Comparison of ENCODE assay signal across 8 mouse cellular contexts in genomic region chr8:71709800-71710446, GRCm38 (mm10). TPM values are rescaled to one million over a fixed set of nuclear protein-coding genes. Genes with fewer than 3 reads are reported as not detected.
DNase-seq lines count a peak whose midpoint lies in the region; ATAC-seq and TF ChIP-seq lines count a peak whose summit lies in the region.

No protein-coding gene starts in this region.

- TF ChIP-seq CTCF in G1E (IDR thresholded peaks at IDR 0.05; ENCODE audit: low read depth, low read length): peak; percentile 72
- peak; percentile 84 for TF ChIP-seq CTCF in forebrain, postnatal 0 days (IDR thresholded peaks at IDR 0.05; ENCODE audit: low read depth)
- peak; percentile 83 for TF ChIP-seq CTCF in lung, postnatal 0 days (IDR thresholded peaks at IDR 0.05)

- peaks cover 64% of the 10 kb centered on the region for H3K36me3 ChIP-seq in G1E (replicated peaks)
- H3K36me3 ChIP-seq in forebrain, postnatal 0 days (ENCODE audit: insufficient read depth): peaks cover 50% of the 10 kb centered on the region
- H3K36me3 ChIP-seq in hindbrain, embryonic 12.5 days: peaks cover 5% of the 10 kb centered on the region; the same call in 1 of the 2 replicates
- no peaks in the 10 kb centered on the region for H3K36me3 ChIP-seq in lung, postnatal 0 days (ENCODE audit: insufficient read depth, low read length)

- peaks cover 8% of the 10 kb centered on the region; the same call in 1 of the 2 replicates for H3K27me3 ChIP-seq in G1E (ENCODE audit: insufficient read depth, low read length)
- no peaks in the 10 kb centered on the region for H3K27me3 ChIP-seq in forebrain, postnatal 0 days (ENCODE audit: insufficient read depth, low read length)
- peaks cover 34% of the 10 kb centered on the region for H3K27me3 ChIP-seq in hindbrain, embryonic 12.5 days
- H3K27me3 ChIP-seq in lung, postnatal 0 days (replicated peaks; ENCODE audit: insufficient read depth, low read length): 0 out of 2 replicates have a peak, but pooled peaks cover 5% of the 10 kb centered on the region

- WGBS in forebrain, postnatal 0 days: 18% methylated on average over 25 of the region's 25 CpGs
- 20% methylated on average over 25 of the region's 25 CpGs for WGBS in hindbrain, embryonic 12.5 days
- WGBS in lung, postnatal 0 days: 18% methylated on average over 25 of the region's 25 CpGs

- peak; percentile 47 for DNase-seq in G1E (ENCODE audit: low spot score)
- DNase-seq in cerebellum, adult 18-20 months: peak; percentile 94 to 96
- DNase-seq in forebrain, postnatal 0 days: peak; percentile 85
- peak; percentile 90 to 92 for DNase-seq in layer of hippocampus, postnatal 10 days (ENCODE audit: low spot score in 2 of 2)
- peak; percentile 68 for DNase-seq in lung, postnatal 0 days (ENCODE audit: low spot score)
- peak; percentile 59 for DNase-seq in retina, adult 2 months (ENCODE audit: low read depth, low spot score)
- DNase-seq in urinary bladder, adult 18-20 months (ENCODE audit: low spot score in 2 of 2): peak; percentile 48 to 88

- no peak for TF ChIP-seq EP300 in lung, postnatal 0 days (IDR thresholded peaks at IDR 0.05)

- no peak overlapping the region for H3K9ac ChIP-seq in forebrain, postnatal 0 days
- H3K9ac ChIP-seq in hindbrain, embryonic 12.5 days: peak overlapping the region; percentile 33
- no peak overlapping the region for H3K9ac ChIP-seq in lung, postnatal 0 days (replicated peaks; ENCODE audit: low read depth)

- H3K4me1 ChIP-seq in G1E (ENCODE audit: insufficient read depth, low read depth, low read length): peaks cover 5% of the 10 kb centered on the region; the same call in 1 of the 2 replicates
- no peaks in the 10 kb centered on the region; the same call in 1 of the 2 replicates for H3K4me1 ChIP-seq in forebrain, postnatal 0 days (ENCODE audit: insufficient read depth)
- H3K4me1 ChIP-seq in hindbrain, embryonic 12.5 days: peaks cover 5% of the 10 kb centered on the region; the same call in 1 of the 2 replicates
- H3K4me1 ChIP-seq in lung, postnatal 0 days (ENCODE audit: insufficient read depth, low read depth, low read length): no peaks in the 10 kb centered on the region

- H3K9me3 ChIP-seq in G1E (replicated peaks): no peaks in the 10 kb centered on the region
- H3K9me3 ChIP-seq in forebrain, postnatal 0 days (ENCODE audit: low read length): no peaks in the 10 kb centered on the region
- H3K9me3 ChIP-seq in hindbrain, embryonic 12.5 days (replicated peaks): no peaks in the 10 kb centered on the region
- H3K9me3 ChIP-seq in lung, postnatal 0 days (ENCODE audit: low read length): no peaks in the 10 kb centered on the region

- H3K27ac ChIP-seq in forebrain, postnatal 0 days (ENCODE audit: low read depth, low read length): no peak overlapping the region
- H3K27ac ChIP-seq in hindbrain, embryonic 12.5 days: no peak overlapping the region
- H3K27ac ChIP-seq in lung, postnatal 0 days (ENCODE audit: low read length): no peak overlapping the region

- H3K4me2 ChIP-seq in forebrain, postnatal 0 days (ENCODE audit: low read depth): peak overlapping the region; percentile 38
- H3K4me2 ChIP-seq in hindbrain, embryonic 12.5 days (replicated peaks): peak overlapping the region; percentile 49
- H3K4me2 ChIP-seq in lung, postnatal 0 days (replicated peaks; ENCODE audit: low read depth, low read length): peak overlapping the region; percentile 42

- no peak overlapping the region for H3K4me3 ChIP-seq in G1E (ENCODE audit: low read depth, low read length)
- H3K4me3 ChIP-seq in forebrain, postnatal 0 days (ENCODE audit: low read depth, low read length): no peak overlapping the region
- H3K4me3 ChIP-seq in hindbrain, embryonic 12.5 days: peak overlapping the region; percentile 22; the same call in 1 of the 2 replicates
- H3K4me3 ChIP-seq in lung, postnatal 0 days (ENCODE audit: low read depth, low read length): no peak overlapping the region

- no peak for ATAC-seq in G1E (ENCODE audit: extremely low read depth, insufficient number of reproducible peaks, low FRiP score, poor library complexity, severe bottlenecking)
- peak; percentile 83 for ATAC-seq in forebrain, postnatal 0 days
- peak; percentile 69 for ATAC-seq in hindbrain, embryonic 12.5 days (ENCODE audit: low FRiP score)
- ATAC-seq in lung, postnatal 0 days: peak; percentile 70

RNA-seq across cellular contexts. Expression of gene B3gnt3, which starts 8.3 kb away (rescaled TPM):
- total RNA-seq in G1E (2014; fragmentation: Nextera tagmentation): not detected in 2 replicates
- total RNA-seq in G1E (2017): 0.05 and 0.06 TPM in 2 replicates
- polyA plus RNA-seq in G1E (2012): not detected in 2 replicates
- 0.24 and 0.92 TPM in 2 replicates for total RNA-seq in forebrain, postnatal 0 days (2014; rRNA removed)
- polyA plus RNA-seq in forebrain, postnatal 0 days (2015; fragmentation: Nextera tagmentation; extraction: Ambion mirVana): 0.44 and 0.49 TPM in 2 replicates
- 0.59 and 0.86 TPM in 2 replicates for polyA plus RNA-seq in hindbrain, embryonic 12.5 days (2016; fragmentation: Nextera tagmentation; extraction: Ambion mirVana)
- total RNA-seq in layer of hippocampus, postnatal 10 days (2021): under 1 TPM; 0.42 to 0.64 TPM
- 11.7 and 12.1 TPM in 2 replicates for polyA plus RNA-seq in lung, postnatal 0 days (2015; fragmentation: Nextera tagmentation; extraction: Ambion mirVana)

RNA-seq across cellular contexts. Expression of gene Fcho1, which starts 15.6 kb away (rescaled TPM):
- total RNA-seq in G1E (2014; fragmentation: Nextera tagmentation) (2.2 and 27.3 TPM in 2 replicates), G1E (2017) (7.6 and 7.7 TPM in 2 replicates)
- 14.0 and 16.2 TPM in 2 replicates for polyA plus RNA-seq in G1E (2012)
- total RNA-seq in forebrain, postnatal 0 days (2014; rRNA removed): 97.2 and 101 TPM in 2 replicates
- polyA plus RNA-seq in forebrain, postnatal 0 days (2015; fragmentation: Nextera tagmentation; extraction: Ambion mirVana): 62.4 and 68.7 TPM in 2 replicates
- polyA plus RNA-seq in hindbrain, embryonic 12.5 days (2016; fragmentation: Nextera tagmentation; extraction: Ambion mirVana): 38.4 and 39.4 TPM in 2 replicates
- 100 to 1,000 TPM; 111 to 119 TPM for total RNA-seq in layer of hippocampus, postnatal 10 days (2021)
- polyA plus RNA-seq in lung, postnatal 0 days (2015; fragmentation: Nextera tagmentation; extraction: Ambion mirVana): 1.4 and 1.8 TPM in 2 replicates

RNA-seq across cellular contexts. Expression of gene Insl3, which starts 20.9 kb away (rescaled TPM):
- total RNA-seq in G1E (2014; fragmentation: Nextera tagmentation) (3.4 and 9.1 TPM in 2 replicates), G1E (2017) (2.7 and 4.6 TPM in 2 replicates)
- 28.6 and 35.3 TPM in 2 replicates for polyA plus RNA-seq in G1E (2012)
- total RNA-seq in forebrain, postnatal 0 days (2014; rRNA removed): 1.6 and 1.8 TPM in 2 replicates
- polyA plus RNA-seq in forebrain, postnatal 0 days (2015; fragmentation: Nextera tagmentation; extraction: Ambion mirVana): 0.36 and 1.4 TPM in 2 replicates
- 0.69 TPM in 1 of 2 replicates, not detected in the other for polyA plus RNA-seq in hindbrain, embryonic 12.5 days (2016; fragmentation: Nextera tagmentation; extraction: Ambion mirVana)
- 1 to 10 TPM; 2.3 to 2.4 TPM for total RNA-seq in layer of hippocampus, postnatal 10 days (2021)
- polyA plus RNA-seq in lung, postnatal 0 days (2015; fragmentation: Nextera tagmentation; extraction: Ambion mirVana): 2.9 and 3.9 TPM in 2 replicates

RNA-seq across cellular contexts. Expression of gene Jak3, which starts 33.8 kb away (rescaled TPM):
- 29.8 and 32.0 TPM in 2 replicates for total RNA-seq in G1E (2014; fragmentation: Nextera tagmentation)
- 15.7 and 15.9 TPM in 2 replicates for total RNA-seq in G1E (2017)
- polyA plus RNA-seq in G1E (2012): 68.8 and 73.6 TPM in 2 replicates
- total RNA-seq in forebrain, postnatal 0 days (2014; rRNA removed): 5.2 and 7.3 TPM in 2 replicates
- polyA plus RNA-seq in forebrain, postnatal 0 days (2015; fragmentation: Nextera tagmentation; extraction: Ambion mirVana): 2.8 and 4.4 TPM in 2 replicates
- polyA plus RNA-seq in hindbrain, embryonic 12.5 days (2016; fragmentation: Nextera tagmentation; extraction: Ambion mirVana): 3.7 and 3.8 TPM in 2 replicates
- 1 to 10 TPM; 7.7 to 7.8 TPM for total RNA-seq in layer of hippocampus, postnatal 10 days (2021)
- 7.7 and 10.0 TPM in 2 replicates for polyA plus RNA-seq in lung, postnatal 0 days (2015; fragmentation: Nextera tagmentation; extraction: Ambion mirVana)

RNA-seq across cellular contexts. Expression of gene Unc13a, which starts 38.4 kb away (rescaled TPM):
- total RNA-seq in G1E (2014; fragmentation: Nextera tagmentation) (6.5 and 7.3 TPM in 2 replicates), G1E (2017) (4.1 and 5.2 TPM in 2 replicates)
- 3.7 and 4.6 TPM in 2 replicates for polyA plus RNA-seq in G1E (2012)
- 84.8 and 89.2 TPM in 2 replicates for total RNA-seq in forebrain, postnatal 0 days (2014; rRNA removed)
- 14.2 and 18.8 TPM in 2 replicates for polyA plus RNA-seq in forebrain, postnatal 0 days (2015; fragmentation: Nextera tagmentation; extraction: Ambion mirVana)
- polyA plus RNA-seq in hindbrain, embryonic 12.5 days (2016; fragmentation: Nextera tagmentation; extraction: Ambion mirVana): 13.9 and 16.1 TPM in 2 replicates
- 100 to 1,000 TPM; 242 to 246 TPM for total RNA-seq in layer of hippocampus, postnatal 10 days (2021)
- 0.35 and 0.46 TPM in 2 replicates for polyA plus RNA-seq in lung, postnatal 0 days (2015; fragmentation: Nextera tagmentation; extraction: Ambion mirVana)
